Mouse (Mus musculus): ENCODE measurements around the gene 4921536K21Rik. TPM values are rescaled to one million over a fixed set of nuclear protein-coding genes. Genes with fewer than 3 reads are reported as not detected.
A peak's percentile ranks its signal among the peaks of the same experiment; 100 is the strongest.
"Not testable (repeated sequence)": the region's sequence is repeated elsewhere in the genome, so short reads cannot be mapped to it uniquely, and the experiment has no call there.

Gene 4921536K21Rik
- total RNA-seq, 2 experiments from 2014 or later: 0.56 to 0.62 TPM

DNA sequence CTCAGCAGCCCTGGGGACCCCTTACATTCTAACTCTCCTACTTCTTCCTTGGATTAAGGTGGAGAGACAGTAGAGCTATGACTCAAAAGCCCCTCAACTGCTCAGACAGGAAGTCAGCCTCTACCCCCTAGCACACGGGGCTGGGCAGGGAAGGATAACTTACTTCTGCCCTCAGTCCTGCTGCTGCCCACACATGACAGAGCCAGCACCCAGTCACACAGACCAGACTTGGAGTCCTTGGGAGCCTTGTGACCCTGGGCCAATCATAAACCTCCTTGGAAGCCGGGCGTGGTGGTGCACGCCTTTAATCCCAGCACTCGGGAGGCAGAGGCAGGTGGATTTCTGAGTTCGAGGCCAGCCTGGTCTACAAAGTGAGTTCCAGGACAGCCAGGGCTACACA, 16.5 kb upstream of the 4921536K21Rik start:
- DNase-seq (ENCODE audit: low spot score in 2 of 2): not testable (repeated sequence)

GRCm38 (mm10) chr11:3910513-3911310, 15.8 kb upstream of the 4921536K21Rik start:
- DNase-seq (ENCODE audit: low spot score in 2 of 2): no peak

- no peak for DNase-seq (ENCODE audit: low spot score in 2 of 2)
These were observed 14.3 kb upstream of the 4921536K21Rik start for GRCm38 (mm10) chr11:3909236-3909635.

- no peak for DNase-seq (ENCODE audit: low spot score in 2 of 2)
These were observed 10.5 kb upstream of the 4921536K21Rik start for GRCm38 (mm10) chr11:3905446-3905845.

GRCm38 (mm10) chr11:3904673-3905072, 9.8 kb upstream of the 4921536K21Rik start:
- no peak for DNase-seq (ENCODE audit: low spot score in 2 of 2)

DNA sequence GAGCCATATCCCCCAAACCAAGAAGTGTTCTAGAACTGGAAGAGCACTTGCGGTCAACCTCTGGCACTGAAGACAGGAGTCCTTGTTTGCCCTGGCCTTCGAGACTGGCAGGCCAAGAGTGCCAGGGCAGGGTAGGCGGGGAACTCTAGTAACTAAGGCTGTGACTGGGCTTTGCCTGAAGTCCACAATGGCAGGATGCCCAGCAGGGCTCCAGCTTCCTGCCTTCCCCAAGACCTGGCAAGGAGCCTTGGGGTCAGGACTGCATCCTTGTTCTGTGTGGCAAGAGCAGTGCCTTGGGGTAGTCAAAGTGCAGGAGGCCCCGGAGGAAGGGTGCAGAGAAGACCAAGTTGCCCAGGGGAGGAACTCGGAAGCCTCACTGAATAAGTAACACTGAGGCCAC, 8.1 kb upstream of the 4921536K21Rik start:
- peak in 1 of 2 experiments; percentile 38 for DNase-seq (ENCODE audit: low spot score in 2 of 2)

DNA sequence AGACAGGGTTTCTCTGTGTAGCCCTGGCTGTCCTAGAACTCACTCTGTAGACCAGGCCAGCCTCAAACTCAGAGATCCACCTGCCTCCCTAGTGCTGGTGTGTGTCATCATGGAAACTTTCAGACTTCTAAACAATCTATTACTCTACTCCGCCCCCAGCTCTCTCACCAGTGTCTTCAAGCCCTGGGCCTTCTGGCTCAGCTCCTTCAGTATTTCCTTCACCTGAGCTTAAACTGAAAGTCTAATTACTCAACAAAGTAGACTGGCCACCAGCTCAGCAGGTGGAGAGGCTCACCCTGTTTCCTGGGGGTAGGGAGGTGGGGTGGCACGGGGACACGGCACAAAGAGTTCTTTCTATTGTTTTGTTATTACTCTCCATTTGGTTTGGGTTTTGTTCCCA, 7.6 kb upstream of the 4921536K21Rik start:
- DNase-seq (ENCODE audit: low spot score in 2 of 2): no peak

DNA sequence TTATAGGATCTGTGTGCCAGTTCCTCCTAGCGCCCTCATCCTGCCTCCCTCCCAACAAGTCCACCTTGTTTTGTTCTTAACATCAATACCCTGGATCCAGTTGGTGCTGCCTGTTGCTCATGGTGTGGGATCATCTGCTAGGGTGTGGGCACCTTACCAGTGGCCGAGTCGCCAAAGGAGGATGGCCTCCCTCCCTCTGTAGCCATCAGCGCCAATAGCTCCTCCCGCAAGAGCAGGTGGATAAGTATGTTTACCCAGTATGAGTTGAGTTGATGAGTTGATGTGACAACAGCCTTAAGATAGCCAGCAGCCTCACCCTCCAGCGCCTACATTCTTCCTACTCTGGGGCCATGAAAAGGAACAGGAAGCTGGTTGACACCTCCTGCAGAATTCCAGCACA, 5.4 kb upstream of the 4921536K21Rik start:
- no peak for DNase-seq (ENCODE audit: low spot score in 2 of 2)

GRCm38 (mm10) chr11:3895933-3896332, 1.0 kb upstream of the 4921536K21Rik start:
- no peak for DNase-seq (ENCODE audit: low spot score in 2 of 2)

GRCm38 (mm10) chr11:3895458-3895857, 560 bp upstream of the 4921536K21Rik start:
- DNase-seq (ENCODE audit: low spot score in 2 of 2): no peak

- DNase-seq (ENCODE audit: low spot score in 2 of 2): no peak
These were observed 928 bp downstream of the 4921536K21Rik start for GRCm38 (mm10) chr11:3893970-3894369.

GRCm38 (mm10) chr11:3887331-3887730, 7.6 kb downstream of the 4921536K21Rik start:
- DNase-seq (ENCODE audit: low spot score in 2 of 2): no peak

DNA sequence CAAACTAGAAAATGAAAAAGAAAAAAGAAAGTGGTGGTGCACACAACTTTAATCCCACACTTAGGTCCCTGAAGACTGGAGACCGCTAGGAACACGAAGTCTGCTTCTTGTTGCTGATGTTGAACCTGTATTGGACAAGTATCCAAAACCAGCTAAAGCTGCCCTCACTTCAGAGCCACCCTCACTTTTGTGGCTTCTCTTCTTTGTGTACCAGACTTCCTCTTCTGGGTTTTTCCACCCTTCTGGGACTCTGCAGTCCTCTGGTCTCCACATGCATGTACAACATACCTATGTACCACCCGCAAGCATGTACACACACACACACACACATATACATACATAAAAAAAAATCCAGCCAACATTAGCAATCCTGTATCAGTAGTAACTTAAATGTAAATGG, 11.2 kb downstream of the 4921536K21Rik start:
- DNase-seq (ENCODE audit: low spot score in 2 of 2): no peak

GRCm38 (mm10) chr11:3879836-3880235, 15.1 kb downstream of the 4921536K21Rik start:
- DNase-seq (ENCODE audit: low spot score in 2 of 2): peak; percentile 36 to 50

DNA sequence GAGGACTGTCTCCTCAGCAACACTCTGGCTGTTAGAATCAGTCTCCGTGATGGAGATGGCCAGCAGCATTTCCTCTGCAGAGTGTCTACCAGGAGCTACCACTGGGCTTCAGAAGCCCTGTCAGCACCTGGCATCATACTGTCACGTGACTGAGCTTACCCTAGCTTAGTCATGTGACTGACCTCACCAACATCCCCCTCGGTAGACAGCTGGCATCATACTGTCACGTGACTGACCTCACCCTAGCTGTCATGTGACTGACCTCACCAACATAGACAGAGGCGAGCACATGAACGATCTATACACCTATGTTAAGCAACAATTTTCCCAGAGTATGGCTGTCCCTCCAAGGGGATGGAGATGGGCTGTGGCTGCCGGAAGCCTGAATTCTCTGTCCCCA, 16.2 kb downstream of the 4921536K21Rik start:
- no peak for DNase-seq (ENCODE audit: low spot score in 2 of 2)

DNA sequence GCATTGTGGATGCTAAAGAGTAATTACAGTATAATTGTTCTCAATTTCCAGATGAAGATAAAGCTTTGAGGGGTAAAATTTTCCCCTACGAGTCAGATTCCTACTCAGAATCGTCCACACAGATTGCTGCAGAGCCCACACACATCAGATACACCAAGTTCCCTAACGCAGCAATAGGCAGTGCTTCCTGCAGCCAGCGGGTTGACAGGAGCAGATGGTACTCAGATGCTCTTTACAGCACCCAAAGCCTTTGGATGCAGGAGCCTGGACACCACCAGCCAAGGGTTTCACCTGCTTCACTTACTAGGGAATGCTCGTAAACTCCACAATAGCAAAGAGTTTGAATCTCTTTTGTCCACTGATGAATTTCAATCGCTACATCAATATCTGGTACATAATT, 18.5 kb downstream of the 4921536K21Rik start:
- DNase-seq (ENCODE audit: low spot score in 2 of 2): no peak

GRCm38 (mm10) chr11:3864343-3864742, 30.6 kb downstream of the 4921536K21Rik start:
- DNase-seq (ENCODE audit: low spot score in 2 of 2): no peak

- DNase-seq (ENCODE audit: low spot score in 2 of 2): peak; percentile 39 to 58
These were observed 31.3 kb downstream of the 4921536K21Rik start, which contains the start of gene Osbp2 for GRCm38 (mm10) chr11:3863454-3864112. Gene Osbp2 (minus strand): TSS chr11:3863903.

- DNase-seq (ENCODE audit: low spot score in 2 of 2): no peak
These were observed 32.0 kb downstream of the 4921536K21Rik start for GRCm38 (mm10) chr11:3862661-3863453.

DNA sequence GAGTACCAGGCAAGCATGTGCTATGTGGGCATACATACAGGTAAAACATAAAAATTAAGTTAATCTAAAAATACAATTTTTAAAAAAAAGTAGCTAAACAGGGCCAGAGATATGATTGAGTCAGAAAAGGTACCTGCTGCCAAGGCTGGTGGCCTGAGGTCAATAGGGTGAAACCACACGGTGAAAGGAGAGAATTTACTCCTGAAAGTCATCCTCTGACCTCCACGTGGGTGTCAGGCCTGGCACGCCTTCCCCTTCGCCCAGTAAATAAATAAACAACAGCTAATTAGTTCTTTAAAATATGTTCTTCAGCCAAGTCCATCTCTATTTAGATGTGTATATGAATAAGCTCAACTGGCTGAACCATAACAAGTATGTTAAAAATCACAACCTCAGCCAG, 34.5 kb downstream of the 4921536K21Rik start:
- no peak for DNase-seq (ENCODE audit: low spot score in 2 of 2)

- DNase-seq (ENCODE audit: low spot score in 2 of 2): no peak
These were observed 35.1 kb downstream of the 4921536K21Rik start for GRCm38 (mm10) chr11:3859778-3860177.

DNA sequence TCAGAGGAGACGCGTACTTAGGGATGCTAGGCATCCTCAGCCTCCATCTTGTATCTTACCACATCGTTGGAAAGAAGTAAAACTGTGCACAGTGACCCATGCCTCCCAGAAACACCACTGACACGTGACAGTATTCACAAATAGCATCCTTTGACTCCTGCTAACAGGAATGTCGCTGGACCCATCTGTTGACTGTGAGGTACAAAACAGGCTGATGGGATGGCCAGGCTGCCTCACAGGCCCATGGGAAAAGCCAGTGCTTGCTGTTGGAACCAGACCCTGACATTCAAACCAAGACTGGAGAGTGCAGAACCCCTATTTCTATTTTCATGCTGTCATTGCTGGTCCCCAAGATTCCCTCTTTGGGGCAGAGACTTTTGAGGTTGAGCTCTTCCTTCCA, 37.0 kb downstream of the 4921536K21Rik start:
- DNase-seq (ENCODE audit: low spot score in 2 of 2): no peak

Data from adrenal gland, postnatal 4 days (tissue).